Mouse (Mus musculus) mouse embryonic stem cell (cell line): ENCODE data around the gene Abcf1.
"Not testable (repeated sequence)": the region's sequence is repeated elsewhere in the genome, so short reads cannot be mapped to it uniquely, and the experiment has no call there.

Experiments
- in situ Hi-C, 2 experiments: fragments of 300-500 bp; cut with MboI; formaldehyde crosslinking; loops; 1 replicate in 1 of 2; 3 replicates in 1 of 2; pipeline ENCODE4 v1.14.3; 2019 to 2020; ENCODE audit warnings: low sequenced_read_pairs in 2 of 2, low pct_unique_long_range_greater_than_20kb in 1 of 2, mixed read lengths in 1 of 2; ENCODE audit not compliant: unreplicated experiment in 1 of 2

The Abcf1 gene

DNA sequence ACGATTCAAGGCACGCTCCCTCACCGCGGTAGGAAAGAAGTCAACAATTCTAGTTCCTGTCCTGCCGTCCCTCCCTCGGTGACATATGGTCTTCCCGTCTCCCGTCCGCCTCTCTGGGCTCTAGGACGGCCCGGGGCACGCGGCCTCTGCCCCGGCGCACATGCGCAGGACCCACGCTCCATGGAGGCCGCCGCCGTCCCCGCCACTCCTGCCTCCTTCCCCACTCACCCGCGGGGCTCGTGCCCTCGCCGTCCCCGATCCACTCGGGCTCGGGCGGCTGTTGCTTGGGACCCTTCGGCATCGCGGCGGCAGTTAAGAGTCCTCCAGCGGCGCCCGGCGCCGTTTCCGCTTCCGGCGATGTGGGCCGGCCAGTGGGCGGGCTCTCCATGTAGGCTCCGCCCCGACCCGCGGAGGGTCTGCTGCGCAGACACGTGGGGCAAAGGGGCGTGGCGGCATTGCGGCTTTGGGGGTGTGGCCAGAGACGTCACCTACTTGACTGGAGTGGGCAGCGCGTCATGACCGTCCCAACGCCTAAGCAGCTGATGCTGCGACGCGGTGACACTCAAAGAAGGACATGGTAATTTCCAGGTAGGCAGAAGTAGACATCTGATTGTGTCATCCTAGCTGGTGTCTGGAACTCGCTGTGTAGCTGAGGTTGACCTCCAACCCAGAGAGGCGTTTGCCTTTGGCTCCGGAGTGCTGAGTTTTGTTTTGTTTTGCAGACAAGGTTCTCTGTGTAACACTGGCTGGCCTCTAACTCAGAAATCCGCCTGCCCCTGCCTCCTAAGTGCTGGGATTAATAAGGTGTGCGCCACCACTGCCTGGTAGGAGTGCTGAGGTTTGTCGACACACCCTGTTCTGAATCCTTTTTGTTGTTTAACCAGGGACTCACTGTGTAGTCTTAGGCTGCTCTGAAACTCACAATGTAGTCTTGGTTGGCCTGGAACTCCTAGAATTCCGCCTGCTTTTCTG, at the start of gene Abcf1:
TSS of gene Abcf1 (minus strand) at position 344 of the 972 bp plus-strand sequence.
- in situ Hi-C loops: no loop called here

DNA sequence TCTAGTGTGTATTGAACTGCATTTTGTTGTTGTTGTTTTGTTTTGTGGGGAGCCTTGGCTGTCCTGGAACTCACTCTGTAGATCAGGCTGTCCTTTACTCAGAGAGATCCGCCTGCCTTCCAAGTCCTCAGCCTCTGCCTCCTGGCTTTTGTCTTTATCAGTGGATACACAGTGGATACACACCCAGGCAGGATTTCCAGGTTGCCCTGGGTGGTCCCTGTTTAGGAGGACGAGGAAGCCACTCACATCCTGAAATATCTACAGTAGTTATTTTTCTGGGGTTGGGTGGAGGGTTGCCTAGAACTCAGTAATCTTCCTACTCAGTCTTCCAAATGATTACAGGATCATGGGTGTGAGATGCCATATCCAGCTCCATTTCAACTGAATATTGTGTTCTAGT, 49.4 kb upstream of the Abcf1 start:
- in situ Hi-C loops: no loop called here

DNA sequence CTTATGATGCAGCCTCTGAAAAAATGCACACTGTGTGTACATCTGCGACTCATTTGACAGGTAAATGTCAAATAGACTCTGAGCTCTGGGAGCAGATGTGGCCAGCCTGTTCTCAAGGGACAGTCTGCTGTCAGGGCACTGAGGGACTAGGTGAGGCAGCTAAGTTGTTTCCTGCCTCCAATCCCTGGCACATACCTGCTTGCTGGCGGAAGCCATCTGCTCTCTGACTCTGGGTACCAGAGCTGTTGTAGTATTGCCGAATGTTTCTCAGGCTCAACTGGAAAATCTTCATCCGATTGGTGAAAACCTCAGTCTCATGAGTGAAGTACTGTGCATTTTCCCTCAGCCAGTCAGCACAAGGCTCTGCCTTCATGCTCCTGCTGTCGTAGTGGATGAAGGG, 47.5 kb upstream of the Abcf1 start:
- in situ Hi-C loops: no loop called here

DNA sequence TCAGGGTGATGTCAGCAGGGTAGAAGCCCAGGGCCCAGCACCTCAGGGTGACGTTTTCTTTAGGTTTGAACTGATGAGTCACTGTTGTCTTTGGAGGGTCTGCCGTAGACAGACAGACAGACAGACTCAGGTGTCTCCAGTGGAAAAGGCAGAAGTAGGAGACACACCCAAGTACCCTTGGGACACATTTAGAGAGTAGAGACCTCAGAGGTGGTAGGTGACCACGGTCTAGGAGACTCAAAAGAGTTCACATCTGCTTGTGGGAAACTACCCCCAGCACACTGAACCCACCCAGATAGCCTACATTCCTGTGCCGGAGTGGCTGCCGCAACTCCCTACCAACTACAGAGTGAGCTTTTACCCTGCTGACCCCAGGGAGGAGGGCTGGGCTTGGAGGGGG, 45.4 kb upstream of the Abcf1 start:
- in situ Hi-C loops: no loop called here

DNA sequence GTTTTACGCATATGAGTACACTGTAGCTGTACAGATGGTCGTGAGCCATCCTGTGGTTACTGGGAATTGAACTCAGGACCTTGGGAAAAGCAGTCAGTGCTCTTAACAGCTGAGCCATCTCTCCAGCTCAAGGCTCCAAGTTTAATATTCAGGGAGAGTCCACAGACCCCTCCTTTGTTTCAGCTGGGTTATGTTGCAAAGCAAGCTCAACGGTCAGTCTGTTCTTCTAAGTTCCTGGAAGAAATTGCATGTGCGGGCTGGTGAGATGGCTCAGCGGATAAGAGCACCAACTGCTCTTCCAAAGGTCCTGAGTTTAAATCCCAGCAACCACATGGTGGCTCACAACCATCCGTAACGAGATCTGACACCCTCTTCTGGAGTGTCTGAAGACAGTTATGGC, 34.8 kb upstream of the Abcf1 start:
- in situ Hi-C loops: not testable (repeated sequence)

DNA sequence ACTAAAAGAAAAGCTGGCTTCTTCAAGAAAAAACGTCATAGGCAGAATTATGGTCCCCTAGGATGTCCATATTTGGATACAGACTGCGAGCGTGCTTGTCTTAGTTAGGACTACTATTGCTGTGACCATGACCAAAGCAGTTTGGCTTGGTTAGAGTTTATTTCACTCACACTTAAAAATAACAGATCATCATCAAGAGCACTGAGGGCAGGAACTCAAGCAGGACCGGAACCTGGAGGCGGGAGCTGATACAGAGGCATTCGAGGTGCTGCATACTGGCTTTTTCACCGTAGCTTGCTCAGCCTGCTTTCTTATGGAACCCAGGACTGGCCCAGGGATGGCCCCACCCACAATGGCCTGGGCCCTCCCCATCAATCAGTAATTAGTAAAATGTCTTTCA, 33.8 kb upstream of the Abcf1 start:
- in situ Hi-C loops: no loop called here

DNA sequence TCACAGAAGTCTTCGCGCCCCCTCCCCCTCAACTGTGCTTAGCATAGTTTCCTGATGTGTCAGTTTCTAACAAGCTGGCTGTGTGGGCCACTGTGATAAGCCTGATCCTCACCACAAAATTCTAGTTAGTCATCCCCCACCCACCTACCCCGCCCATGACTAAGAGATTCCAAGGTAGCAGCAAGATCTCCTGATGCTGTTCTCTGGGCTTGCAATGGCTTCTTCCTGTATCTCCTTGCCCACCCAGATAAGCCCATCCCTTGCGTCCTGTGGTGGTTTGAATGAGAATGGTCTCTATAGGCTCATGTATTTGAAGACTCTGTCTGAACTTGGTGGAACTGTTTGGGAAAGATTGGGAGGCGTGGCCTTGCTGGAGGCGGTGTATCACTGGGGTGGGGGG, 32.4 kb upstream of the Abcf1 start:
- in situ Hi-C loops: no loop called here

DNA sequence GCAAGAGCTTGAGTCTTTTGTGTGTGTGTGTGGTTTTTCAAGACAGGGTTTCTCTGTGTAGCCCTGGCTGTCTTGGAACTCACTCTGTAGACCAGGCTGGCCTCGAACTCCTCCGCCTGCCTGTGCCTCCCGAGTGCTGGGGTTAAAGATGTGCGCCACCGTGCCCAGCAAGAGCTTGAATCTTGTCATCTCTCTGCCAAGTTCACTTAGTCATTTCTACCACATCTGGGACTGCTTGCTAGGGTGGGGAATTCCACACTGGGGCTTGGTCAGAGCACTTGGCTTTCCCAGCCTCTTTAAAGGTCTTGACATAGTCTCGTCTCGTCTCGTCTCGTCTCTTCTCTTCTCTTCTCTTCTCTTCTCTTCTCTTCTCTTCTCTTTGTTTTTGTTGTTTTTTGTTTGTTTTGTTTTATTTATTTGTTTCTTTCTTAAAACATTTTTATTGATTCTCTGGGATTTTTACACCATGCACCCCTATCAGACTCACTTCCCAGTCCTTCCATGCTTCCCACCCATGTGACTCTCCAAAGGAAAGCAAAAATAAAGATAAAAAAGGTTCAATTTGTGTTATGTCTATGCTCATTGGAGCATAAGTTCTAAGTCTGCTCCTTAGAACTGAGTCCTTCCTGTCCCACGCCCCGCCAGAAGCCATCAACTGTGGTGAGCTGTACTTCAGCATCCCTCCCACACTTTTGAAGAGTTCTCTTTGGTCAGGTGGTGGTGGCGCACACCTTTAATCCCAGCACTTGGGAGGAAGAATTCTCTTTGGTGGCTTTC, 31.7 kb upstream of the Abcf1 start:
- in situ Hi-C loops: no loop called here

DNA sequence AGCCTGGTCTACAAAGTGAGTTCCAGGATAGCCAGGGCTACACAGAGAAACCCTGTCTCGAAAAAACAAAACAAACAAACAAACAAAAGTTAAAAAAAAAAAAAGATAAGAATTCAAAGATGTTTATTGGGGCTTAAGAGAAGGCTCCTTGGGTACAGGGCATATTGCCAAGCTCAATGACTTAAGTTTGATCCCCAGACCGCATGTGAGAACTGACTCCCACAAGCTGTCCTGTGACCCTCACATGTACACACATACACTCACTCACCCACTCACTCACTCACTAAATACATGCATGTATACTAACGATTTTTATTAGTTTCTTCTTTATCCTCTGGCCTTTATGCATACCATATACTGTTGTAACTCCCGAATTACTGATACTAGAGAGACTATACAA, 30.8 kb upstream of the Abcf1 start:
- in situ Hi-C loops: no loop called here

DNA sequence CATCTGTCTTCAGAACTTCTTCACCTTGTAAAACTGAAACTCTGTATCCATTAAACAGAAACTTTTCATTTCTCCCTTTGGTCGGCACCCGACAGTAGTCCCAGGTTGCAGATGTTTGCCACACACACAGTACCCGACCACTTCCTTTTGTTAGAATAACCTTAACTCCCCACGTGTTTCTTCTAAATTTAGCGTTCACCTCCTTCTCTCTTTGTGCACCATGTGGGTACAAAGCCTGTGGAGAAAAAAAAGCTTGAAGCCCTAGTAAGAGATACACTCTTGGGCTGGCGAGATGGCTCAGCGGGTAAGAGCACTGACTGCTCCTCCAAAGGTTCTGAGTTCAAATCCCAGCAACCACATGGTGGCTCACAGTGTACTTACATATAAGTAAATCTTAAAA, 29.8 kb upstream of the Abcf1 start:
- in situ Hi-C loops: loop anchor here in 1 of 2 experiments (5.0 kb wide), 1 partner anchor 62 kb away; no protein-coding TSS in a partner anchor

DNA sequence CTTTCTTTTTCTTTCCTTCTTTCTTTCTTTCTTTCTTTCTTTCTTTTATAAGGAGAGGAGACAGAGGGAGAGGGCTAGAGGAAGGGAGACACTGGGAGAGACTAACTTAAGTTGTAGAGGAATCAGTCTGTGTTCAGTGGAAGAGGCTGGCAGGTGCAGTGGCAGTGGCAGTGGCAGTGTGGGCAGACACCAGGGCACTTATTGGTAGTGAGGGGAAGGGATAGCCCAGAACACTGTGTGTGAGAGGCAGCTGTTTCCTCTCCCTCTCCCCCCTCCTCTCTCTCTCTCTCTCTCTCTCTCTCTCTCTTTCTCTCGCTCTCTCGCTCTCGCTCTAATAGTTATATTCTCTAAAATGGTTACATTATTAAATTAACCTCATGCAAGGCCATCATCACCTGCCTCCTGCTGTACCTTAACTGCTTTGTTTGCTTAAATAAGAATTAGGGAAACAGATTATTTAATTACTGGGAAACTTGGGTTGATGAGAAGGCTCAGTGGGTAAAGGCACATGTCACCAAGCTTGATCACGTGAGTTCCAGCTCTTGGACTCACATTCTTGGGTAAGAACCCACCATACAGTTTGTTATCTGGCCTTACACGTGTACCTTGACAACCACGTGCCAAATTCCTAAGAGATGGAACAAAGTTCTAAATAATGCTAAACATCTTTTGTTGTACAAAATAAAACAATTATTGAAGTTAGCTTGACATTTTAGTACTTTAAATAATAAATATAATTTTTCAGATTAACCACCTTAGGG, 29.2 kb upstream of the Abcf1 start:
- in situ Hi-C loops: loop anchor here in 1 of 2 experiments (5.0 kb wide), 1 partner anchor 61 kb away; no protein-coding TSS in a partner anchor

DNA sequence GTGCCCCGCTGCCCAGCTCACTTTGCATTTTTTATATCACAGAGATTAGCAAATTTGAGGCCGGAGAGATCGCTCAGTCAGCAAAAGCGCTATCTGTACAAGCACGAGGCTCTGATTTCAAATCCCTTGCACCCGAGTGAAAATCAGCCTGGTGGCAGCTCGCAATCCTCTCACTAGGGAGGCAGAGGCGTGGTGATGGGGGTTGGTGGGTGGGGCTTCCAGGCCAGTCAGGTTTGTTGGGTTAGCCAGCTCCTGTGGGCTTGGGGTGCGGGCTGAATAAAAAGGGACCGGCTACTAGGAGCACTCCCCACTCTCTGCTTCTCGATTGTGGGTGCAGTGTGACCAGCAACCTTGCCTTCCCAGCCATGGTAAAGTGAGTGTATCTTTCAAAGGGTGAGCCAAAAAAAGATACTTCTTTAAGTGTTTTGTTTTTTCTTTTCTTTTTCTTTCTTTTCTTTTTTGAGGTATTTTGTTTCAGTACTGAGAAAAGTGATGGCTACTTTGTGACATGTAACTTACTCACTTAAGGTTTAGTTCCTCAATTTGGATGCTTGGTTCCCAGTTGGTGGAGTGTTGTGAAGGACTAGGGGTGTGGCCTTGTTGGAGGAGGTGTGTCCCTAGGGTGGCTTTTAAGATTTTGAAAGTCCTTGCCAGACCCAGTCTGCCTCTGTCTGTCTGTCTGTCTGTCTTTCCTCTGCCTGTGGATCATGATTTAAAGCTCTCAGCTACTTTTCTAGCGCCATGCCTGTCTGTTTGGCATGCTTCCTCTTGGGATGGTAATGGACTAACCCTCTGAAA, 28.4 kb upstream of the Abcf1 start:
- in situ Hi-C loops: loop anchor here in 1 of 2 experiments (5.0 kb wide), 1 partner anchor 61 kb away; no protein-coding TSS in a partner anchor

DNA sequence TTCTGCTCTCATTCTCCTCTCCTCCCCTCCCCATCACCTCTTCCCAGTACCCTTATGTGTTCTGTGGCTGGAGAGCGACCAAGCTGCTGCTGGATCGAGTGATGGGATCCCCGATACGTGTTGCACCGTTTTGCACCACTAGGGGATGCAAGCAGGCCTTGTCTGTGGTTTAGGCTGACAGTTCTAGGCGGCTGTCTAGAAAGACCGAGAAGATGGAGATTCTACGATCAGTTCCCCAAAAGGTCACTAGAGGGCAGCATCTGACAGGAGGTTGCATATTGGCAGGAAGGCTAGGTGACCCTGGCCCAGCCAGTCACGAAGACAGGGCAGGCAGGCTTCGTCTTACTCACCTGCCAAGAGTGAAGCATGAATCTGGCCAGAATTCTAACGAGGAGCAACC, 27.4 kb upstream of the Abcf1 start:
- in situ Hi-C loops: loop anchor here in 1 of 2 experiments (5.0 kb wide), 1 partner anchor 60 kb away; no protein-coding TSS in a partner anchor

DNA sequence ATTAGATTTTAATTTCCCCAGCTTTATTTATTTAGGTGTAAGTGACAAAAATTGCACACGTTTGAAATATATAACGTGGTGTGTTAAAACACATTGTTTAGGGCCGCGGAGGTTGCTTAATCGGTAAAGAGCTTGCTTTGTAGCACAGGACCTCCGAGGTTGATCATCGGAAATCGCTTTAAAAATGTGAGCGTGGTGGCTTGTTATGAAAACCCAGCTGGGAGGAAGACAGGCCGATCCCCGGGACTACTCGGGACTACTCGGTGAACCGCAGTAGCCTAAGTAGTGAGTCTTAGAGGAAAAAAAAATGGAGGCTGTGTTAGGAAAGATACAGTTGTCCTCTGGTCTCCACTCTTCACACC, 25.3 kb upstream of the Abcf1 start:
- in situ Hi-C loops: loop anchor here in 1 of 2 experiments (5.0 kb wide), 1 partner anchor 58 kb away; no protein-coding TSS in a partner anchor

DNA sequence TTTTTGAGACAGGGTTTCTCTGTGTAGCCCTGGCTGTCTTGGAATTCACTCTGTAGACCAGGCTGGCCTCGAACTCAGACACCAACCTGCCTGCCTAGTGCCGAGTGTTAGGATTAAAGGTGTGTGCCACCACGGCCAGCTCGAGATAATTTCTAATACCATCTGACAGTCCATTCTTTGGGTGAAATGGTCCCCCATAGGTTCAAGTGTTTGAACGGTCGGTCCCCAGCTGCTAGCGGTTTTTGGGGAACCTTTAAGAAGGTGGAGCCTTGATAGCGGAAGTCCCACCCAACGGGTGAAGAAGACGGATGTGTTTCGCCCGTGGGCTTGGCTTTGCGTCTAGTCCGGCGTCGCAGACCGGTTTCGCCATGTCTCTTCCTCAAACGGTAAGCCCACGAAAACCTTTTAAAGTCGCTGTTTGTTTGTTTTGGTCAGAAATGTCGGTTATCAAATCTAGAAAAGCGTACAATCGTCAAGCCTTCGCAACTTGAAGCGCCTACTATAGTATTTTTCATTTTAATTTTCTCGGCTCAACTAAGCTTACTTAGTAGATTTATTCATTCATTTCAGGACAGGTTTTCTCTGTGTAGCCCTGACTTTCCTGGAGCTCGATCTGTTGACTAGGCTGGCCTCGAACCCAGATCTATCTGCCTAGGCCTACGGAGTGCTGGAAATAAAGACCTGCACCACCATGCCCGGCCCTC, 24.8 kb upstream of the Abcf1 start:
- in situ Hi-C loops: no loop called here

DNA sequence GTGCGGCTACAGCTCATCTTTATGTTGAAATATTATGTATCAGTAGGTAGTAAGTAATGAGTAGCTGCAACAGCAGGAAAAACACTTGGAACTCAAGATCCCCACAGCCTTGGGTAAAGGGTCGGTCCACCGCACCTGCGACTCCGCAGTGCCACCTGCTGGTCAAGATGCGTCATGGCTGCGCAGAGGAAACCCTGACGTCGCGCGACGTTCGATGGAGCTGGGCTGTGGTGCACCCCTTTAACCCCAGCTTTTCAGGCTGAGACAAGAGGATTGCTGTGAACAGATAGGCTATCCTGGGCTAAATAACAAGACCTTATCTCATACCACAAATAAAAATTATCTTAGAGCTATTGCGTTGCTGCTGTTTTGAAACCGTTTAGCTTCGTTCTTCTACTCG, 24.1 kb upstream of the Abcf1 start:
- in situ Hi-C loops: no loop called here

DNA sequence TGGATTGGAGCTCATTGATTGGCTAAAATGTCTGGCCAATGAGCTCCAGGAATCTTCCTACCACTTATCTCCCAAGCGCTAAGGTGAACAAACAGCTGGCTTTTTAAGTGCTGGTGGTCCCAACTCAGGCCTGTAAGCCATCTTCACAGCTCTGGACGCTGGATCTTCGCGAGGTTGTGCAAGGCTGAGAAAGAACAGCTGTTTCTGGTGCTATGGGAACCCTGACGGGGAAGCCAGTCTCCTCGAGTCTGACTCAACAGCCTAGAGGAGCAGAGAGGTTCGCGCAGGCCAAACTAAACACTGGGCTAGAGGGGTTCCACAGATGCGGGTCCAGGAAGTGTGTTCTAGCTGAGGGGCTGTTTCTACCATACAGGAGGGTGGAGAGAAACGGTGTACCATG, 22.2 kb upstream of the Abcf1 start:
- in situ Hi-C loops: no loop called here
